Mouse (Mus musculus) T-helper 1 cell (primary cell): ENCODE results near the gene Txn1.

Experiments used
- in situ Hi-C: fragments of 300-600 bp; cut with MboI, MseI; formaldehyde crosslinking; loops from one replicate; pipeline ENCODE4 v1.15.1; 2025; ENCODE audit warnings: high pct_unique_total_duplicates

Gene Txn1

GRCm38 (mm10) chr4:57902619-57903018, 53.6 kb downstream of the Txn1 start:
- in situ Hi-C loops = loop anchor here (10.0 kb wide), 1 partner anchor 172 kb away; no protein-coding TSS in a partner anchor

DNA sequence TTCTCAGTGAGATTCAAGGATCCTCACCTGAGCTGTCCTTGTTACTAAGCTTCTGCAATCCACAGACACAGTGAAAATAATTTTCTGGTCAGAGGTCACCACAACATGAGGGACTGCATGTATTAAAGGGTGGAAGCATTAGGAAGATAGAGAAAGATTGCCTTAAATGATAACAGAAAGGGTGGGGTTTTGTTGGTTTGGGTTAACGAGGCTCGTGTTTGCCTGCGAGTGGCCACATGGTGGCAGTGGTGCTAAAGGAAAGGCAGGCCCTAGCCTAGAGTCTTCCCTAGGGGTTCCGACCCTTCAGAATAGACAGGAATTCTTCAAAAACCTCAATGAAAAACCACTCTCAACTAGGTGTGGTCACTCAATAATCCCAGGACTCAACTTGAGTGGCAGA, 55.0 kb downstream of the Txn1 start:
- in situ Hi-C loops = loop anchor here (10.0 kb wide), 1 partner anchor 174 kb away; no protein-coding TSS in a partner anchor

GRCm38 (mm10) chr4:57896631-57897030, 59.6 kb downstream of the Txn1 start:
- in situ Hi-C loops = no loop called here

DNA sequence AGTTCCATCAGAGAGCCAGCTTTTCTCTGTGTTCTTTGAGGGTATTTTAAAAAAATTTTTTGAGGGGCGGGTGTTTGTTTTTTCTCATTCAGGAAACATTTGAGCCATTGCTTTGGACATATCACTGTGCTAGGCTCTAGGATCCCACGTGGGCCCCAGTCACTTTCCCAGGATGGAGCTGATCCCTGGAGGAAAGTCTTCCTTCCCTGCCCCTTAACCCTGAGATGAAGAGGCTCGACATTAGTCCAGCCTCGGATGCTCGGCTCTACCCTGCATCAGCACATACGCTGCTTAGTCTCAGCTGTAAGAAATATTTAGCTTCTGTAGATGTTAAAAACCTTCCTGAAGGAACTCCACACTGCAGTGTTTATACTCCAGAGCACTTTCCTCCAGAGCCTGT, 60.3 kb downstream of the Txn1 start:
- in situ Hi-C loops = no loop called here

GRCm38 (mm10) chr4:57895140-57895539, 61.1 kb downstream of the Txn1 start:
- in situ Hi-C loops = no loop called here
